In the genomic region with DNA sequence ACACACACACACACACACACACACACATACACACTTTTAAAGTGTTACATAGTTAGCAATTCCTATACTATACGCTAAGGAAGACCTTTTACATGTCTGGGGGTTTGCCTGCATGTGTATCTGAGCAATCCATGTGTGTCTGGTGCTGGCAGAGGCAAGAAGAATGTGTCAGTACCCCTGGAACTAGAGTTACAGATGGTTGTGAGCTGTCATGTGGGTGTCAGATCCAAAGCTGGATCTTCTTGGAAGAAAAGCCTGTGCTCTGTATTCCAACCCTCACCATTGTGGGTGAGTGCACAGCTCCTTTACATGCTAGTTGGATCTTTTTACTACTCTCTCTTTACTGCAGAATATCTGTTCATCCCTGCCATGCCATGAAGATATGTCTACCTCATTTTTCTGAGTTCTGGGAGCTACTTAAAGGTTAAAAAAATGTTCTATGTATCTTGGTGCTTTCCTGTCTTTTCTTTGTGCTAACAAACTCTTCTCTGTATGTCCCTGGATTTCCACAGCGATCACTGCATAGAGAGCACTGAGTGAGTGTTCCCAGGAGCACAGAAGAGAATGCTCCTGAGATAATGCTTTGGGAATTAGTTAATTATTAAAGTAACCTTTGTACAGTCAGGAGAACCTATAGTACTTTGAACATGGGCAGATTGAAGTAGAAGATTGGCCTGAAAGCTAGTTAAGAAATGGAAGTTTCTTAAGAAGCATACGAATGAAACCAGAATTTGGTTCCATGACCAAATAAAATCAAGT, we compare ENCODE assay signal across 17 mouse cellular contexts.
DNase-seq lines count a peak whose midpoint lies in the region; ATAC-seq lines count a peak whose summit lies in the region.
"Had no signal": no experiment of that assay in that cellular context is flagged by ENCODE, and none has a peak within 500 bp of the region (broad histone marks: within the 10 kb centered on the region; RNA-seq: fewer than 3 reads in every experiment).

No protein-coding gene starts in this region.

- H3K9me3 ChIP-seq in kidney, embryonic 16.5 days (ENCODE audit: low read length), result no peaks in the 10 kb centered on the region
- H3K9me3 ChIP-seq in liver, embryonic 16.5 days (replicated peaks; ENCODE audit: control insufficient read depth, low read length), result no peaks in the 10 kb centered on the region
- H3K9me3 ChIP-seq: embryonic facial prominence, embryonic 13.5 days; heart, embryonic 15.5 days; limb, embryonic 12.5 days; neural tube, embryonic 12.5 days had no signal

- peak; percentile 89 for ATAC-seq in kidney, embryonic 16.5 days (ENCODE audit: low FRiP score, low TSS enrichment)
- peak; percentile 87 for ATAC-seq in liver, embryonic 16.5 days (ENCODE audit: low read depth)
- ATAC-seq: inflammation-experienced regulatory T-cells, adult 6 months; lung, postnatal 0 days had no signal

- H3K36me3 ChIP-seq in kidney, embryonic 16.5 days (ENCODE audit: insufficient read depth, low read length), result no peaks in the 10 kb centered on the region
- no peaks in the 10 kb centered on the region for H3K36me3 ChIP-seq in liver, embryonic 16.5 days (ENCODE audit: control insufficient read depth, insufficient read depth)
- H3K36me3 ChIP-seq: embryonic facial prominence, embryonic 13.5 days; heart, embryonic 15.5 days; limb, embryonic 12.5 days; neural tube, embryonic 12.5 days had no signal

- WGBS in kidney, embryonic 16.5 days, result 81% methylated on average over 3 of the region's 3 CpGs
- 49% methylated on average over 3 of the region's 3 CpGs for WGBS in liver, embryonic 16.5 days (ENCODE audit: insufficient replicate concordance)

- H3K4me2 ChIP-seq in kidney, embryonic 16.5 days (replicated peaks; ENCODE audit: low read depth, low read length), result no peak overlapping the region
- no peak overlapping the region for H3K4me2 ChIP-seq in liver, embryonic 16.5 days (ENCODE audit: low read depth, low read length)
- H3K4me2 ChIP-seq: embryonic facial prominence, embryonic 13.5 days; heart, embryonic 15.5 days; limb, embryonic 12.5 days; neural tube, embryonic 12.5 days had no signal

- no peaks in the 10 kb centered on the region for H3K4me1 ChIP-seq in kidney, embryonic 16.5 days (ENCODE audit: insufficient read depth, low read length)
- H3K4me1 ChIP-seq in liver, embryonic 16.5 days (ENCODE audit: control insufficient read depth, low read depth, low read length), result no peaks in the 10 kb centered on the region
- H3K4me1 ChIP-seq: embryonic facial prominence, embryonic 13.5 days; heart, embryonic 15.5 days; limb, embryonic 12.5 days; neural tube, embryonic 12.5 days had no signal

- H3K4me3 ChIP-seq in kidney, embryonic 16.5 days (ENCODE audit: low read length), result no peak overlapping the region
- H3K4me3 ChIP-seq in liver, embryonic 16.5 days (ENCODE audit: low read depth, low read length), result no peak overlapping the region
- H3K4me3 ChIP-seq: embryonic facial prominence, embryonic 13.5 days; heart, embryonic 15.5 days; left cerebral cortex, adult 2 months; limb, embryonic 12.5 days; neural tube, embryonic 12.5 days had no signal

- H3K9ac ChIP-seq in kidney, embryonic 16.5 days (replicated peaks; ENCODE audit: low read length), result no peak overlapping the region
- H3K9ac ChIP-seq in liver, embryonic 16.5 days (ENCODE audit: low read depth, low read length), result no peak overlapping the region
- H3K9ac ChIP-seq: embryonic facial prominence, embryonic 13.5 days; heart, embryonic 15.5 days; limb, embryonic 12.5 days; neural tube, embryonic 12.5 days had no signal

- no peak for DNase-seq in kidney, postnatal 10 days
- DNase-seq in right cerebral cortex, postnatal 25 days, result peak; percentile 11
- no peak for DNase-seq in right cerebral cortex, adult 2 months (ENCODE audit: low spot score in 2 of 2)
- DNase-seq in ovary, adult 18-20 months (ENCODE audit: low spot score), result no peak
- no peak for DNase-seq in cerebellum, adult 8-10 months
- no peak for DNase-seq in retina, postnatal 1 day
- DNase-seq: cerebellum, adult 18-20 months; thymus, adult 2 months had no signal

- no peaks in the 10 kb centered on the region for H3K27me3 ChIP-seq in kidney, embryonic 16.5 days (ENCODE audit: insufficient read depth, low read length)
- no peaks in the 10 kb centered on the region for H3K27me3 ChIP-seq in liver, embryonic 16.5 days (ENCODE audit: control insufficient read depth, insufficient read depth, low read depth, low read length)
- H3K27me3 ChIP-seq: embryonic facial prominence, embryonic 13.5 days; heart, embryonic 15.5 days; limb, embryonic 12.5 days; neural tube, embryonic 12.5 days had no signal

- H3K27ac ChIP-seq in kidney, embryonic 16.5 days (ENCODE audit: low read length), result peak overlapping the region; percentile 9; the same call in 1 of the 2 replicates
- peak overlapping the region; percentile 52 for H3K27ac ChIP-seq in liver, embryonic 16.5 days (ENCODE audit: low read length)
- H3K27ac ChIP-seq: embryonic facial prominence, embryonic 13.5 days; heart, embryonic 15.5 days; left cerebral cortex, adult 2 months; limb, embryonic 12.5 days; neural tube, embryonic 12.5 days had no signal
